Mouse (Mus musculus): ENCODE data around the gene Shkbp1. TPM values are rescaled to one million over a fixed set of nuclear protein-coding genes. Genes with fewer than 3 reads are reported as not detected.
A peak's percentile ranks its signal among the peaks of the same experiment; 100 is the strongest.

Gene Shkbp1
- polyA plus RNA-seq, 1 experiment: 18.4 TPM

DNA sequence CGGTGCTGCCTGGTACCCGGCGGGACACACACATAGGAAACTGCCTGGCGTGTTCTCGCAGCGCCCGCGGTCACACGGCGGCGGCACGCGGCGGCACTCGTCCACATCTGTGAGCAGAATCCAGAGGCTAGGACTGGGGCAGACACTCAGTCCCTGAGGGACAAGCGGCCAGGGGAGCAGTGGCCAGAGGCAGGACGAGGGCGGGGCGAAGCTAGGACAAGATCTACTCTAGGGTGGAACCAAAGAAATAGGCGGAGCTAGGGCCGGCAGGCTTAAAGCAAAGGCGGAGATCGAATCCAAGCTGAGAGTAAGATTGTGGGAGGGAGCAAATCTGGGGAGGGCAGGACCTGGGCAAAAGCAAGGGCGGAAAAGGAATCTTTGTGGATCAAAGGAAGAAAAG, 30.1 kb downstream of the Shkbp1 start:
- H3K4me2 ChIP-seq (ENCODE audit: low read depth): peak overlapping the region; percentile 74
- no peak for TF ChIP-seq TCF3 (IDR thresholded peaks at IDR 0.05; ENCODE audit: insufficient read length, low read depth)
- TF ChIP-seq REST (IDR thresholded peaks at IDR 0.05; ENCODE audit: insufficient read depth, insufficient read length): no peak
- TF ChIP-seq MAX (IDR thresholded peaks at IDR 0.05; ENCODE audit: low read depth): no peak
- no peak for TF ChIP-seq CEBPB (IDR thresholded peaks at IDR 0.05; ENCODE audit: insufficient read depth, poor library complexity, severe bottlenecking)
- no peak for TF ChIP-seq TCF12 (IDR thresholded peaks at IDR 0.05; ENCODE audit: insufficient read depth, poor library complexity, severe bottlenecking)
- no peak for TF ChIP-seq MYOG (IDR thresholded peaks at IDR 0.05; ENCODE audit: control insufficient read depth in 1 of 3, insufficient read depth in 1 of 3, insufficient read length in 2 of 3, low read depth in 2 of 3)
- TF ChIP-seq USF1 (IDR thresholded peaks at IDR 0.05; ENCODE audit: low read depth): no peak
- no peak for TF ChIP-seq POLR2A (IDR thresholded peaks at IDR 0.05; ENCODE audit: insufficient read length, low read depth)
- no peak for TF ChIP-seq SRF (IDR thresholded peaks at IDR 0.05; ENCODE audit: control insufficient read depth, insufficient read length, low read depth)
- no peak for TF ChIP-seq E2F4 (IDR thresholded peaks at IDR 0.05; ENCODE audit: insufficient read depth)
- no peak for TF ChIP-seq POLR2AphosphoS2 (IDR thresholded peaks at IDR 0.05; ENCODE audit: insufficient read length, low read depth)
- TF ChIP-seq MYOD1 (IDR thresholded peaks at IDR 0.05; ENCODE audit: control insufficient read depth in 1 of 3, insufficient read length in 2 of 3, low read depth in 2 of 3): no peak
- no peaks in the 10 kb centered on the region for H3K79me2 ChIP-seq (ENCODE audit: control insufficient read depth, insufficient read depth)
- no peak overlapping the region for H3ac ChIP-seq (ENCODE audit: control insufficient read depth, insufficient read length)
- H3K27me3 ChIP-seq (ENCODE audit: control insufficient read depth, insufficient read depth, insufficient read length): no peaks in the 10 kb centered on the region
- no peak overlapping the region for H3K4me3 ChIP-seq
- H3K36me3 ChIP-seq (ENCODE audit: control insufficient read depth, insufficient read depth): no peaks in the 10 kb centered on the region

DNA sequence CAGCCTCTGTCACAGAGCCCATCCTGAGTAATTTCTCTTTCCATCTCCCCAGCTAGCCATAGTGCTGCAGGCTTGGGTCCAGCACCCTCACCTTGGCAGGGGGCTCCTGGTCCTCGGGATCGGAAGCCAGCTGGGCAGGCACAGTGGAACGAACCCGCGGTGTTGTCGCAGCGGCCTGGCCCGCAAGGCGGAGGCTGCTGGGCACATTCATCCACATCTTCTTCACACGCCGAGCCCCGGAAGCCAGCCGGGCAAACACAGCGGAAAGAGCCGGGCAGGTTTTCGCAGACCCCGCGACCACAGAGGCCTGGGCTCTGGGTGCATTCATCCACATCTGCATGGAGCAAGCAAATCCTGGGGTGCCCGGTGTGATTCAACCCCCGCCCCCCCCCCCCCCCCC, 30.9 kb downstream of the Shkbp1 start:
- Histone ChIP-seq H3K27me3 (ENCODE audit: control insufficient read depth, insufficient read depth, insufficient read length) (no peaks in the 10 kb centered on the region), H3K4me2 (ENCODE audit: low read depth) (no peak overlapping the region), H3ac (ENCODE audit: control insufficient read depth, insufficient read length) (no peak overlapping the region), H3K4me3 (no peak overlapping the region), H3K79me2 (ENCODE audit: control insufficient read depth, insufficient read depth) (no peaks in the 10 kb centered on the region), H3K36me3 (ENCODE audit: control insufficient read depth, insufficient read depth) (no peaks in the 10 kb centered on the region)
- TF ChIP-seq MYOG (IDR thresholded peaks at IDR 0.05; ENCODE audit: control insufficient read depth in 1 of 3, insufficient read depth in 1 of 3, insufficient read length in 2 of 3, low read depth in 2 of 3) (no peak), POLR2AphosphoS2 (IDR thresholded peaks at IDR 0.05; ENCODE audit: insufficient read length, low read depth) (no peak), CEBPB (IDR thresholded peaks at IDR 0.05; ENCODE audit: insufficient read depth, poor library complexity, severe bottlenecking) (no peak), USF1 (IDR thresholded peaks at IDR 0.05; ENCODE audit: low read depth) (no peak), MAX (IDR thresholded peaks at IDR 0.05; ENCODE audit: low read depth) (no peak), TCF3 (IDR thresholded peaks at IDR 0.05; ENCODE audit: insufficient read length, low read depth) (no peak)

- no peaks in the 10 kb centered on the region for H3K27me3 ChIP-seq (ENCODE audit: control insufficient read depth, insufficient read depth, insufficient read length)
- no peaks in the 10 kb centered on the region for H3K36me3 ChIP-seq (ENCODE audit: control insufficient read depth, insufficient read depth)
Observed at GRCm38 (mm10) chr7:27324161-27324560, 31.7 kb downstream of the Shkbp1 start.

DNA sequence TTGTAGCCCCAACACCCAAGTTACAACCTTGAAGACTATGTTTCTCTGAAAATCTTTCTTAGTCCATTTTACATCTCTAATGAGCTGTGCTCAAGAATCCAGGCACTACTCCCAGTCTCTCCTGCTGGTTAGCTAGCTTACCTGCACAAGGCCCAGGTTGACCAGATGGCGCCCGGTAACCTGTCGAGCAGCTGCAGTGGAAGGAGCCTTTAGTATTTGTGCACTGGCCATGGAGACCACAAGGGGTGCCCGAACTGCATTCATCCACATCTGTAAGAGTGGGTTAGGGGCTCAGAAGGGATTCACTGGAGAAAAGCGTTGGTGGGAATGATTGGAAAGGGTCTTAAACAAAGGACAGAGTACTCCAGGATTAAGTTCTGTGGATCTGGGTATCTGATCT, 32.8 kb downstream of the Shkbp1 start:
- H3K4me2 ChIP-seq (ENCODE audit: low read depth): no peak overlapping the region
- H3K36me3 ChIP-seq (ENCODE audit: control insufficient read depth, insufficient read depth): no peaks in the 10 kb centered on the region
- H3K79me2 ChIP-seq (ENCODE audit: control insufficient read depth, insufficient read depth): no peaks in the 10 kb centered on the region
- H3K27me3 ChIP-seq (ENCODE audit: control insufficient read depth, insufficient read depth, insufficient read length): no peaks in the 10 kb centered on the region
- no peak for TF ChIP-seq MAX (IDR thresholded peaks at IDR 0.05; ENCODE audit: low read depth)
- no peak for TF ChIP-seq SRF (IDR thresholded peaks at IDR 0.05; ENCODE audit: control insufficient read depth, insufficient read length, low read depth)
- TF ChIP-seq USF1 (IDR thresholded peaks at IDR 0.05; ENCODE audit: low read depth): no peak
- TF ChIP-seq POLR2AphosphoS2 (IDR thresholded peaks at IDR 0.05; ENCODE audit: insufficient read length, low read depth): no peak
- no peak for TF ChIP-seq REST (IDR thresholded peaks at IDR 0.05; ENCODE audit: insufficient read depth, insufficient read length)
- H3K4me3 ChIP-seq: no peak overlapping the region
- no peak overlapping the region for H3ac ChIP-seq (ENCODE audit: control insufficient read depth, insufficient read length)

More at GRCm38 (mm10) chr7:27324161-27324560, 31.7 kb downstream of the Shkbp1 start:
- Histone ChIP-seq H3K4me3 (no peak overlapping the region), H3ac (ENCODE audit: control insufficient read depth, insufficient read length) (no peak overlapping the region), H3K79me2 (ENCODE audit: control insufficient read depth, insufficient read depth) (no peaks in the 10 kb centered on the region), H3K4me2 (ENCODE audit: low read depth) (no peak overlapping the region)
- TF ChIP-seq E2F4 (IDR thresholded peaks at IDR 0.05; ENCODE audit: insufficient read depth) (no peak), CEBPB (IDR thresholded peaks at IDR 0.05; ENCODE audit: insufficient read depth, poor library complexity, severe bottlenecking) (no peak), MYOG (IDR thresholded peaks at IDR 0.05; ENCODE audit: control insufficient read depth in 1 of 3, insufficient read depth in 1 of 3, insufficient read length in 2 of 3, low read depth in 2 of 3) (no peak), POLR2A (IDR thresholded peaks at IDR 0.05; ENCODE audit: insufficient read length, low read depth) (no peak), TCF3 (IDR thresholded peaks at IDR 0.05; ENCODE audit: insufficient read length, low read depth) (no peak), REST (IDR thresholded peaks at IDR 0.05; ENCODE audit: insufficient read depth, insufficient read length) (no peak), MAX (IDR thresholded peaks at IDR 0.05; ENCODE audit: low read depth) (no peak)

DNA sequence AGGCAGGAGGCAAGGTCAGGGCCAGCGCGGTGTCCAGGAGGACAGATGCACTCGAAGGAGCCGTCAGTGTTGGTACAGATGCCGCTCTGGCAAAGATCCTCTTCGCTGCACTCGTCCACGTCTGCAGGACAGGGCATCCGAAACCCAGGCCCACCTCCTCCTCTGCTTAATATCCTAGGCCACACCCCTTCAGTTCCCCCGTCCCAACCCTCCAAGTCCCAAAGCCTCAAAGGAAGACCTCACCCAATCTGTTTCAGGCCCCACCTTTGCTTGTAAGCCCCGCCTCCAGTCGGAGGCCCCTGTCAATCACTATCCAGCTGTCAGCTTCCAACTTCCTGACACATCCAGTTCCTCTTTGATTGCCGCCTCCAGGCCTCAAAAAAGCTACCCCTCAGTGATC, 33.5 kb downstream of the Shkbp1 start:
- Histone ChIP-seq H3K4me2 (ENCODE audit: low read depth) (no peak overlapping the region), H3K36me3 (ENCODE audit: control insufficient read depth, insufficient read depth) (no peaks in the 10 kb centered on the region), H3K79me2 (ENCODE audit: control insufficient read depth, insufficient read depth) (no peaks in the 10 kb centered on the region), H3K4me3 (no peak overlapping the region), H3K27me3 (ENCODE audit: control insufficient read depth, insufficient read depth, insufficient read length) (no peaks in the 10 kb centered on the region), H3ac (ENCODE audit: control insufficient read depth, insufficient read length) (no peak overlapping the region)
- TF ChIP-seq POLR2A (IDR thresholded peaks at IDR 0.05; ENCODE audit: insufficient read length, low read depth) (no peak), CEBPB (IDR thresholded peaks at IDR 0.05; ENCODE audit: insufficient read depth, poor library complexity, severe bottlenecking) (no peak)
